Mouse (Mus musculus) embryo, embryonic 11.5 days (tissue): ENCODE measurements around the gene Krtap20-2.
"Not testable (repeated sequence)": the region's sequence is repeated elsewhere in the genome, so short reads cannot be mapped to it uniquely, and the experiment has no call there.

ENCODE experiments used
- DNase-seq: peaks from one replicate; pipeline ENCODE4 v3.0.0-alpha.2; 2012; ENCODE audit warnings: low read depth, low spot score

Krtap20-2 gene

DNA sequence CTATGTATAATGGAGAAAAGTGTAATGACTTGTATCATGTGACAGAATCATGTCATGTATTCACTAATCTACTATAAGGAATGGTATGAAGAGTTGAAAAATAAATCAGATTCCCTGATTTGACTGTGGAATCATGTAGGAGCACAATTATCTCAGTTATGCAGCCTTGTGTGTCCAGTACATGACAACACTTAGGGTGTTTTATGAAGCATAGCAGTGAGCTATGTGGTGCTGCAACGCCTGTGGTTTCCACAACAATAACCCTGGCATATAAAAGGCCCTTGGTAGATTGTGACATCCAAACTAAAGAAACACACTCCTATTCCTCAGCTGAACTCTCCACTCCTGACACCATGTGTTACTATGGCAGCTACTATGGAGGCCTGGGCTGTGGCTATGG lies at the start of gene Krtap20-2:
Krtap20-2 (plus strand) TSS at position 301 of the 400 bp plus-strand sequence.
- no peak for DNase-seq

DNA sequence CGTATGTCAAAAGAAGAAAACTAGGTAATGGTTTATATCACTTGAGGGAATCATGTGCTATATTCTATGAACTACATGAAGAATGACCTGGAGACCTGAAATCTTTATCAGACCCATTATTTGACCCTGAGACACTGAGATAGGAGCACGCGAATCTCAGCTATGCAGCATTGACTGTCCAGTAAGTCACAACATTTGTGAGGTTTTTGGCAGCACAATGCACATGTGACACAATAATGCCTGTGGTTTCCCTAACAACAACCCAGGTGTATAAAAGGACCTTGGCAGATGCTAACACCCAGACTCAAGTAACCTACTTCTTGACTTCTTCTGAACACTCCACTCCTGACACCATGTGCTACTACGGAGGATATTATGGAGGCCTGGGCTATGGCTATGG lies 48.0 kb upstream of the Krtap20-2 start, which contains the start of gene Gm9789:
Gm9789 (plus strand) TSS at position 301 of the 400 bp plus-strand sequence.
- DNase-seq: no peak

DNA sequence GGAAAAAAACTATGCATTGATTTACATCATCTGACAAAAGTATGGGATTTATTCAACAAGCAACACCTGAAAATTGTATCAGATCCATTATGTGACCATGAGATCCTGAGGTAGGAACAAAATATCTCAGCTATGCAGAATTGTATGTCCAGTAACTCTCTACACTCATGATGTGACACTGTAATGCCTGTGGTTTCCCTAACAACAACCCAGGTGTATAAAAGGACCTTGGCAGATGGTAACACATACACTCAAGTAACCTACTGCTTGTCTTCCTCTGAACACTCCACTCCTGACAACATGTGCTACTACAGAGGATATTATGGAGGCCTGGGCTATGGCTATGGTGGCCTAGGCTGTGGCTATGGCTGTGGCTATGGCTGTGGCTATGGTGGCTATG lies 36.5 kb upstream of the Krtap20-2 start, which contains the start of gene Gm7735:
Gm7735 (plus strand) TSS at position 301 of the 400 bp plus-strand sequence.
- not testable (repeated sequence) for DNase-seq

DNA sequence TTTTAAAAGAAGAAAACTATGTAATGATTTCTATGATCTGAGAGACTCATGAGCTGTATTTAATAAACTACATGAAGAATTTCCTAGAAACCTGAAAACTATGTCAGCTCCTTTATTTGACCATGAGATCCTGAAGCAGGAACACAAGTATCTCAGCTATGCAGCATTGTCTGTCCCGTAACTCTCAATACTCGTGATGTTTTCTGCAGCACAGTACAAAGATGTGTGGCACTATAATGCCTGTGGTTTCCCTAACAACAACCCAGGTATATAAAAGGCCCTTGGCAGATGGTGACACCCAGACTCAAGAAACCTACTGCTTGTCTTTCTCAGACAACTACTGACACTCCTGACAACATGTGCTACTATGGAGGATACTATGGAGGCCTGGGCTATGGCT lies 31.2 kb upstream of the Krtap20-2 start, which contains the start of gene 1110057P08Rik:
1110057P08Rik (plus strand) TSS at position 301 of the 400 bp plus-strand sequence.
- no peak for DNase-seq

DNA sequence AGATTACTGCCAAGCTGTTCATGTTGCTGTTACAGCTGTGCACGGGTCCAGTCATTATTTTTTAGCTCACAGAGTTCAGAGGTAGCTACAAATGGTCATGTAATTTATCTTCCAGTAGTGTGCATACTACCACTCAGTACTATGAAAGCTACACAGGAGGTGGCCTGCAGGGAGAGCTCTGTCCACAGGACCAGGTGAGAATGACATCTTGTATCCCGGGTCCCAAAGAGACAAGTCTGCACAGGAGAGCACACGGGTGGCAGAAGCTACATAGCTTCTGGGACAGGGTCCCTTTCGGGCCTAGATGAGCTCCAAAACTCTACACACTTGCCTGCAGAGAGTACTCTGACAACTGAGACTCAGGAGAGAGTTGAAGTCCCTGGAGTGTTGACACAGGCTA lies 17.0 kb upstream of the Krtap20-2 start:
- no peak for DNase-seq
